Mouse (Mus musculus) ovary, postnatal 14 days (tissue): Measurements from ENCODE around the gene Olfr1472.
"Not testable (repeated sequence)": the region's sequence is repeated elsewhere in the genome, so short reads cannot be mapped to it uniquely, and the experiment has no call there.

Source experiments
- DNase-seq: peaks from one replicate; pipeline ENCODE4 v3.0.0; 2022; ENCODE audit warnings: low spot score

The Olfr1472 gene

DNA sequence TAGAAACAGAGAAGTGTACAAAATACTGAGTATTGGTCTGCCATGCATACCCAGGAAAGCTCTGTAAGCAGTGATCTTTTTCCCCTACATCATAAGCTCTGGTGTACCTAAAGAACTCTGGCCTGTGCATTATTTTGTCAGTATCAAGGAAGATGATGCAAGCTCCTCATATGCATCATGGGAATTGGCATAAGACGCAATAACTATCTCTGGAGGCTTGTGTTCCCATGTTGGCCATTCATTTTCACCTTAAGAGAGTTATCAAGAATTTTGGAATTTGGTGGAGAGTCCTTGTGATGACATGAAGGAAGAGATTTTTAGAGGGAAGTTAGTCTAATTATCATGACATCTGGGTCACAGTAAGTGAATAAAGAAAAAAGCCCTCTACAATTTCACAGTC, at the start of gene Olfr1472:
TSS of gene Olfr1472 (minus strand) at position 101 of the 400 bp plus-strand sequence.
- DNase-seq, result no peak

DNA sequence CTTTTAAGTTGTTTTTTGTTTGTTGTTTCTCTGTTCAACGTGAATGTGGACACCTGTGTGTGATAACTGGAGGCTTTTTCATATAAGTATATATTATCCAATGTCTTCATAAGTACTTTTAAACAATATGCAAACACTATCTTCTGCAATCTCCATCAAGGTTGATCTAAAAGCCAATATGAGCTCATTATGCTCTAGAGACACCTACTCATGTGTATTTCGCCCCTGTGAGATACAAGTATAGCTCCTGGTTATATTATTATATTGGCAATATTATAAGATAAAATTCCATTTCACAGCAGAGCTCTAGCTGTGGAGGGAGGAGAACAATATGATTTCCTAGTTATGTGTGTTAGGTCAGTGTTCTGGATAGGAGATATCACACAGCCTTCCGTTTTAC, 44.4 kb upstream of the Olfr1472 start, which contains the start of gene Olfr1477:
TSS of gene Olfr1477 (plus strand) at position 301 of the 400 bp plus-strand sequence.
- DNase-seq, result no peak

DNA sequence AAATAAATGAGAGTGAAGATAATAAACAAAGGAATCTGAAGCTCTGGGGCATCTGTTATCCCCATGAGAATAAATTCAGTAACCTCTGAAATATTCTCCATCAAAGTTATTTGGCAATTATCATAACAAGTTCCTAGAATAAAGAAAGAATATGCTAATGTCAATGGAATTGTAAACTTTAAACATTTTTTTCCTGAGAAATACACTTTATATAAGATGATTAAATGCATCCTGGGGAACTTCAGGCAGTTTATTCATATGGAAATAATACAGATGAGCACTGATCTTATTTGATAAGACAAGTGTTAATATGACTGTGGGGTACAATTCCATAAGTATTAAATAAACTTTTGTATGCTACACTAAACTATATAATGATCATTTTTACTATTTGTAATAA, 24.2 kb upstream of the Olfr1472 start, which contains the start of gene Olfr1475:
TSS of gene Olfr1475 (minus strand) at position 101 of the 400 bp plus-strand sequence.
- DNase-seq, result no peak

DNA sequence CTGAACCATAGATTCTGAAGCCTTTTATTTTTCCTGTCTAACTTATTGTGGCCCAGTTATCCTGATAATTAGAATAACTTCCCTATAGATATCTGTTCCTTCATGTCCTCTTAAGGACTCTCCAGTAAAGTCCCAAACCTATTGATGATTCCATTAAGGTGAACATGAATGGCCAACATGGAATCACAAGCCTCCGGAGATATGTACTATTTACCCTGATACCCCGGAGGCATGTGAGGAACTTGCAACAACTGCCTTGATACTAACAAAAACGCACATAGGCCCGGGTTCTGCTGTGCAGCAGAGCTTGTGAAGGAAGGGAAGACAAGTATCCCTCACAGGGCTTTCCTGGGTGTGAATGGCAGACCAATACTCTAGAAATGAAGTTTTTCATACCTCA, 13.4 kb upstream of the Olfr1472 start, which contains the start of gene Olfr1474:
TSS of gene Olfr1474 (plus strand) at position 301 of the 400 bp plus-strand sequence.
- not testable (repeated sequence) for DNase-seq

DNA sequence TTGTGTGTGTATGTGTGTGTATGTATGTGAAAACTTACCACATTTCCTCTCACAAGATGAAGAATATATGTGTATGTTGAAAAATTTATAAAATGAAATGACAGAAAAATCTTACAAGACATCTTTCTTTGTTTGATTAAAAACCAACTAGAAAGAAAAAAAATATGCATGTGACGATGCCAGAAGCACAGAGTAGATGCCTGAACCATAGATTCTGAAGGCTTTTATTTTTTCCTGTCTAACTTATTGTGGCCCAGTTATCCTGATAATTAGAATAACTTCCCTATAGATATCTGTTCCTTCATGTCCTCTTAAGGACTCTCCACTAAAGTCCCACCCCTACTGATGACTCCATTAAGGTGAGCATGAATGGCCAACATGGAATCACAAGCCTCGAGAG, 12.8 kb downstream of the Olfr1472 start, which contains the start of gene Olfr1471:
TSS of gene Olfr1471 (plus strand) at position 301 of the 400 bp plus-strand sequence.
- not testable (repeated sequence) for DNase-seq

DNA sequence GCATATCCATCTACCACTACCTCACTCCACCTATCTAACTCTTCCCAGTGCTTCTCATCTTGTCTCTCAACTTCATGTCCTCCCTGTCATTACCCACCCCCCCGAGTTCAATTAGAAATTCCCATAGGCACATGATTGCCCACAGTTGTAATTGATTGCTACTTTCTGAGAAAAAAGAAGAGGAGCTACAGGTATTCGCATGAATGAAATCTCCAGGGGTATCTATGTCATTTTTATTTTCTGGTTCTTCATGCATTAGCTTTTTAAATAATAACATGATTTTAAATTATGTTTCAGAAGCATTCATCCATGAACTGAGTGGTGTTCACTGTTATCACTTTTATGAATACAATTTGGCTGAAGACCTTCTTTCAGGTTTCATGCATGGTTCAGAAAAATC, 48.3 kb downstream of the Olfr1472 start, which contains the start of gene Olfr1469:
TSS of gene Olfr1469 (plus strand) at position 301 of the 400 bp plus-strand sequence.
- no peak for DNase-seq
